Comparison of ENCODE assay signal across 8 mouse cellular contexts in the genomic region with DNA sequence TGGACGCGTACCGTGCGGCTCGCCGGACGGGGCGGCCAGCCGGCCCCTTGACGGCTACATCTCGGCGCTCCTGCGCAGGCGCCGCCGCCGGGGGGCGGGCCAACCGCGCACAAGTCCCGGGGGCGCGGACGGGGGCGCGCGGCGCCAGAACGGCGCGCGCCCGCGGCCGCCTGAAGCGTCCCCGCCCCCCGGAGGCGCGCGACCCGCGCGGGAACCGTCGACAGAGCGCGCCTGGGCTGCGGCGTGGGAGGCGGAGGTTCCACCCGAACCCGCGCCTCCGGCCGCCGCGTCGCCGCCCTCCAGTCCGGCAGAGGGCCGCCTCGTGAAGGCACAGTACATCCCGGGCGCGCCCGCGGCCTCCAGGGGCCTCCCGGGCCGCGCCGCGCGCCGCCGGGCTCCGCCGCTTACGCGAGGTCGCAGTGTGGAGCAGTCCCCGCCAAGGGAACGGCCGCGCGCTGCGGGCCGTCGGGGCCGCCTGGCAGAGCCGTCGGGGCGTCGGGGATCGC. TPM values are rescaled to one million over a fixed set of nuclear protein-coding genes. Genes with fewer than 3 reads are reported as not detected.
A peak's percentile ranks its signal among the peaks of the same experiment; 100 is the strongest.
DNase-seq lines count a peak whose midpoint lies in the region; ATAC-seq and TF ChIP-seq lines count a peak whose summit lies in the region.

No protein-coding gene starts in this region.

- TF ChIP-seq POLR2A in thymus, adult 2 months (IDR thresholded peaks at IDR 0.05; ENCODE audit: control insufficient read depth, extremely low read depth, insufficient read depth, low read length, poor library complexity): no peak

- DNase-seq in heart, adult 11 months: peak; percentile 90
- no peak for DNase-seq in heart, adult 18-20 months
- peak; percentile 33 for DNase-seq in thymus, postnatal 4 days
- no peak for DNase-seq in thymus, adult 2 months
- DNase-seq in liver, embryonic 14.5 days (ENCODE audit: low read depth in 3 of 3, low spot score in 3 of 3): no peak
- DNase-seq in spleen, postnatal 14 days (ENCODE audit: low spot score in 2 of 2): no peak
- DNase-seq in left cerebral cortex, adult 18-20 months (ENCODE audit: low spot score in 2 of 2): no peak
- no peak for DNase-seq in urinary bladder, postnatal 25 days (ENCODE audit: low spot score)

- no peaks in the 10 kb centered on the region; the same call in 1 of the 2 replicates for H3K4me1 ChIP-seq in thymus, adult 2 months (replicated peaks; ENCODE audit: control insufficient read depth, insufficient read depth, low read length)
- H3K4me1 ChIP-seq in liver, embryonic 14.5 days (replicated peaks; ENCODE audit: control insufficient read depth in 2 of 2, insufficient read depth in 2 of 2, low read length in 1 of 2): no peaks in the 10 kb centered on the region

- no peak overlapping the region for H3K27ac ChIP-seq in thymus, adult 2 months (ENCODE audit: control insufficient read depth, insufficient read depth, low read length)
- no peak overlapping the region for H3K27ac ChIP-seq in liver, embryonic 14.5 days

- H3K9ac ChIP-seq in liver, embryonic 14.5 days (replicated peaks): no peak overlapping the region

- H3K9me3 ChIP-seq in liver, embryonic 14.5 days (ENCODE audit: control insufficient read depth, low read length): peaks cover 2% of the 10 kb centered on the region

- H3K4me3 ChIP-seq in thymus, adult 2 months (ENCODE audit: control insufficient read depth, insufficient read depth, low read length): no peak overlapping the region
- peak overlapping the region in 1 of 2 experiments; percentile 17; a peak in 2 of 4 replicates for H3K4me3 ChIP-seq in liver, embryonic 14.5 days (ENCODE audit: insufficient read depth in 1 of 2, low read depth in 2 of 2, low read length in 2 of 2)

- no peaks in the 10 kb centered on the region for H3K36me3 ChIP-seq in thymus, adult 2 months (ENCODE audit: control insufficient read depth, insufficient read depth, low read length)
- H3K36me3 ChIP-seq in liver, embryonic 14.5 days (replicated peaks; ENCODE audit: control insufficient read depth, insufficient read depth, low read depth): no peaks in the 10 kb centered on the region

- 42% methylated on average over 95 of the region's 95 CpGs for WGBS in thymus, adult 2 months
- 9% methylated on average over 79 of the region's 95 CpGs for WGBS in liver, embryonic 14.5 days (ENCODE audit: insufficient replicate concordance)

- no peak for TF ChIP-seq EP300 in liver, embryonic 14.5 days (IDR thresholded peaks at IDR 0.05; ENCODE audit: low read depth)

- ATAC-seq in liver, embryonic 14.5 days (ENCODE audit: insufficient read depth): no peak

- no peak for TF ChIP-seq CTCF in thymus, adult 2 months (IDR thresholded peaks at IDR 0.05; ENCODE audit: borderline replicate concordance, control insufficient read depth, extremely low read depth, insufficient read depth, low read length, poor library complexity)
- TF ChIP-seq CTCF in liver, embryonic 14.5 days (IDR thresholded peaks at IDR 0.05; ENCODE audit: low read depth): no peak

- H3K27me3 ChIP-seq in thymus, adult 2 months (ENCODE audit: control insufficient read depth, insufficient read depth, low read length): peaks cover 14% of the 10 kb centered on the region
- peaks cover 37% of the 10 kb centered on the region for H3K27me3 ChIP-seq in liver, embryonic 14.5 days (ENCODE audit: control insufficient read depth, insufficient read depth, low read length)

- peak overlapping the region; percentile 4; the same call in 1 of the 2 replicates for H3K4me2 ChIP-seq in liver, embryonic 14.5 days (ENCODE audit: low read depth)

RNA-seq across cellular contexts. Expression of gene Gng8, which starts 6.3 kb away (rescaled TPM):
- total RNA-seq in heart, adult 18-20 months (2021): under 1 TPM in 1 of 2 experiments, not detected in 1; 0.47 TPM
- 0.62 and 1.7 TPM in 2 replicates for polyA plus RNA-seq in thymus, adult 2 months (2012; rRNA removed)
- polyA plus RNA-seq in liver, embryonic 14.5 days (2012; rRNA removed): 0.44 and 0.47 TPM in 2 replicates
- polyA plus RNA-seq in liver, embryonic 14.5 days (2014; fragmentation: Nextera tagmentation; extraction: Ambion mirVana): not detected in 2 replicates
- total RNA-seq in left cerebral cortex, adult 18-20 months (2021): 1 to 10 TPM; 2.9 to 3.4 TPM

RNA-seq across cellular contexts. Expression of gene Dact3, which starts 10.2 kb away (rescaled TPM):
- total RNA-seq in heart, adult 18-20 months (2021): 1 to 10 TPM; 8.7 to 9.4 TPM
- 3.8 and 4.4 TPM in 2 replicates for polyA plus RNA-seq in thymus, adult 2 months (2012; rRNA removed)
- 0.68 and 0.92 TPM in 2 replicates for polyA plus RNA-seq in liver, embryonic 14.5 days (2012; rRNA removed)
- 0.09 and 0.14 TPM in 2 replicates for polyA plus RNA-seq in liver, embryonic 14.5 days (2014; fragmentation: Nextera tagmentation; extraction: Ambion mirVana)
- total RNA-seq in left cerebral cortex, adult 18-20 months (2021): 100 to 1,000 TPM; 186 to 201 TPM

RNA-seq across cellular contexts. Expression of gene Ptgir, which starts 21.0 kb away (rescaled TPM):
- total RNA-seq in heart, adult 18-20 months (2021): 1 to 10 TPM; 1.5 TPM
- polyA plus RNA-seq in thymus, adult 2 months (2012; rRNA removed): 11.3 and 11.4 TPM in 2 replicates
- 0.84 and 0.87 TPM in 2 replicates for polyA plus RNA-seq in liver, embryonic 14.5 days (2012; rRNA removed)
- 0.88 and 1.2 TPM in 2 replicates for polyA plus RNA-seq in liver, embryonic 14.5 days (2014; fragmentation: Nextera tagmentation; extraction: Ambion mirVana)
- under 1 TPM in 1 of 2 experiments, not detected in 1; 0.12 TPM for total RNA-seq in left cerebral cortex, adult 18-20 months (2021)

RNA-seq across cellular contexts. Expression of gene Calm3, which starts 38.6 kb away (rescaled TPM):
- total RNA-seq in heart, adult 18-20 months (2021): 100 to 1,000 TPM; 166 to 200 TPM
- polyA plus RNA-seq in thymus, adult 2 months (2012; rRNA removed): 398 and 475 TPM in 2 replicates
- 72.2 and 90.3 TPM in 2 replicates for polyA plus RNA-seq in liver, embryonic 14.5 days (2012; rRNA removed)
- 115 and 122 TPM in 2 replicates for polyA plus RNA-seq in liver, embryonic 14.5 days (2014; fragmentation: Nextera tagmentation; extraction: Ambion mirVana)
- 1,000 to 10,000 TPM; 1,746 to 1,798 TPM for total RNA-seq in left cerebral cortex, adult 18-20 months (2021)

RNA-seq across cellular contexts. Expression of gene Prkd2, which starts 42.6 kb away (rescaled TPM):
- total RNA-seq in heart, adult 18-20 months (2021): 10 to 100 TPM; 19.7 to 22.2 TPM
- polyA plus RNA-seq in thymus, adult 2 months (2012; rRNA removed): 363 and 406 TPM in 2 replicates
- 2.5 and 3.2 TPM in 2 replicates for polyA plus RNA-seq in liver, embryonic 14.5 days (2012; rRNA removed)
- 1.8 and 2.2 TPM in 2 replicates for polyA plus RNA-seq in liver, embryonic 14.5 days (2014; fragmentation: Nextera tagmentation; extraction: Ambion mirVana)
- total RNA-seq in left cerebral cortex, adult 18-20 months (2021): 1 to 10 TPM; 5.6 to 7.8 TPM

Comparison
In these comparisons a context has a peak if more than half of its experiments do, and no peak if none do; other contexts are left out.
1. DNase-seq: peak in heart, adult 11 months (single experiment) and thymus, postnatal 4 days (single experiment); none in heart, adult 18-20 months (0 of 2), thymus, adult 2 months (single experiment), liver, embryonic 14.5 days (0 of 3), spleen, postnatal 14 days (0 of 2), left cerebral cortex, adult 18-20 months (0 of 2) and urinary bladder, postnatal 25 days (single experiment).
2. RNA of gene Dact3, which starts 10.2 kb away (total RNA-seq): 186 to 201 TPM in left cerebral cortex, adult 18-20 months; 8.7 to 9.4 TPM in heart, adult 18-20 months; every median in the first group is over 10 times any median in the second.